Mouse (Mus musculus) brain, embryonic 14.5 days (tissue): ENCODE data around the gene Adcy5.

Source experiments
- CTCF ChIP-seq: fragments of 200-500 bp; IDR thresholded peaks from 2 replicates; pipeline ENCODE4 v1.5.1; 2012; ENCODE audit warnings: inconsistent platforms, mild to moderate bottlenecking, moderate library complexity, borderline replicate concordance; ENCODE audit not compliant: insufficient read depth, insufficient read length; ENCODE audit errors: extremely low read depth
- POLR2A ChIP-seq: fragments of 200-500 bp; IDR thresholded peaks from 2 replicates; pipeline ENCODE4 v1.6.1; 2012; ENCODE audit warnings: mild to moderate bottlenecking, inconsistent platforms, borderline replicate concordance; ENCODE audit not compliant: poor library complexity, insufficient read depth, insufficient read length, severe bottlenecking; ENCODE audit errors: extremely low read depth

- TF ChIP-seq CTCF (no peak), POLR2A (no peak)
These were observed 123.5 kb downstream of the Adcy5 start for GRCm38 (mm10) chr16:35278166-35278565.
